Mouse (Mus musculus) urinary bladder, adult 2 months (tissue): Measurements from ENCODE around the gene Kcnt2. TPM values are rescaled to one million over a fixed set of nuclear protein-coding genes. Genes with fewer than 3 reads are reported as not detected.

Experiments used
- DNase-seq: peaks from one replicate; pipeline ENCODE4 v3.0.0; 2022; ENCODE audit warnings: low spot score
- polyA plus RNA-seq: library from polyadenylated mRNA; depleted of rRNA; stranded (reverse); fragments of >200 nt; gene quantifications from 2 replicates; pipeline ENCODE4 v1.2.3, GENCODE M21; 2012; rRNA removed

Gene Kcnt2
- polyA plus RNA-seq, 1 experiment = 1.3 TPM

DNA sequence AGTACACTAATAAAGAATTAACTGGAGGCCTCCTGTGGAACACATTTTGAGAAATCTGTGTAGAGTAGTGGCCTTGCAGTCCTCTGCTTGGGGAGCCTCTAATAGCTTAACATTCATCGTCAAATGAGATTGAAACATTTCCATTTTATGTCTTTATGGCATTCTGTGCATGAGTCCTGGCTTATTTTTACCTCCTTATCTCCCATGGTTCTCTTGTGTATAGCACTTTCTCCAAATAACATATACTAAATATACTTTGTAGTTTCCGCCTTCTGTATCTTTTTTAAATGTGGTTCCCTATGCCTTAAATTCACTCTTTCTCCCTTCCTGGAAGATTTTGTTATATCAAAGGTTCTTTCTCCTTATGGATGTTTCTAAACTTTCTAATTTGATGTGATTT is 246.3 kb downstream of the Kcnt2 start:
- no peak for DNase-seq

DNA sequence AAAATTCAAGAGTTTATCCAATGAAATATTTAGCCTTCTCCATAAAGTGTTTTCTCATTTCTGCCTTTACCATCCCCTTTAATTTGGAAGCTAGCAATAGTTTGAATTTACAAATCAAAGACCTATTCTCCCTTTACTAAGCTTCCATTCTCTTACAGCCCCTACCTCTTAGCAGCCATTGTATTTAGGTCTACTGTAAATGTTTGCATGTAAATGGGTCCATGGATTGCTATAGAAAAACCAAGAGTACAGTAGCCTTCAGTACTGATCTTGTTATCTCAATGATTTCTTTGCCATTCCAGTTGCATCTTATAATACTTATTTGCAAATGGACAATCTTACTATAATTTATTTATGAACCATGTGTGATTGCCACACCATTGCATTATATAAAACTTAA is 267.5 kb downstream of the Kcnt2 start:
- no peak for DNase-seq

DNA sequence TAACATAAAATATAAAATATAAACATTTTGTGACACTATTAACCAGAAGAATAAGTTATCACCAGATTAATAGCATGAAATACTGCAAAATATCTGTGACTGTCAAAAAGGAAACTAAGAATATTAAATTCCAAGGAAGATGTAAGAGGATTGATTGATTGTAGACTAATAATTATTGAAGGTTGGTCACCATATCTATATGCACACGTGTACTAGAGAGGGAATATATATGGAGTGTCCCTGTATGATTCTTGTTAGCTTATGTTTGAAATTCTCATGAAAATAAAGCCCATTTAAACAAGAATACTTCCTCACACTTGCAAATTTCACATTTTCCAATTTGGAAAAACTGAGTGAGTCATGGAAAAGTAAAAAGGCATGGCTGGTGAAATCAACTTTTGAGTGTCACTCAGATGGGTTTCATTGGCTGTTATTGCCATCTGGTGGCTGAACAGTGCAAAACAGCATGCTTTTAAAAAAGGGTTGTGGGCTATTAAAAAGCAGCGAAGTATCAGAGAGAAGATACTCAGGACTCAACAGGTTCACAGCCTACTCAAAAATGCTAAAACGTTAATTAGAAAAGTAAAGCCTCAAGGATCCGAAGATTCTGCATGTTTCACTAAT is 285.4 kb downstream of the Kcnt2 start:
- no peak for DNase-seq

DNA sequence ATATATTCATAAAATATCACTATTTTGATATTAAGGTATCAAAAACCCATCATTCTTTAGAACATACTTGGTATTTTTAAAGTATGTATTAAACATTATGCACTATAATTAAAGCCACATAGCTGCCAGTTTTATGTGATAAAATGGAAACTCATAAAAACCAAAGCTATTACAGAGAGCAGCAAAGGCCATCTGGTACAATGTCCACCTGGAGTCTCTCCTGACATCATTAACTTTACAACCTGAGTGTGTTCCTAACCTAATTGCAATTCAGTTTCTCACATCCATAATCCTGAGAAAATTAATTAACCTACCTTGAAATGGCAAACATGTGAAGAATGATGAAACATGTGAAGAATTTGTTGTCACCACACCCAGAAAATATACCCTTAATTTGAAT is 288.9 kb downstream of the Kcnt2 start:
- DNase-seq = no peak

DNA sequence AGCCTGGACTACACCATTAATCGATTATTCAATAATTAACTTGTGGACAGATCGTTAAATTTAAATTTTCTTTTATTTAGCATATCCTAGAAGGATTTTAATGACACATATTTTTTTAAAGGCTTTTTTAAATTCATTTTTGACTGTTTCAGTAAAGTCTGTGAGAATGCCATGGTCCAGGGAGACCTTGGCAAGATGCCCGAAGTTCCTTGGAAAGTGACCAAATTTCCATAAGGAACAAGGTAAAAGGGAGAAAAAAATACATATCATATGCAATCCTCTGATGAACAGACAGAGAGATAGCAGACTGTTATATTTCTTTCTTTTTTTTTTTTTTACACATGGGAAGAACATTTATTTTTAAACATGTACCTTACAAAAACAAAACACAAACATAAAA is 296.1 kb downstream of the Kcnt2 start:
- DNase-seq = no peak

DNA sequence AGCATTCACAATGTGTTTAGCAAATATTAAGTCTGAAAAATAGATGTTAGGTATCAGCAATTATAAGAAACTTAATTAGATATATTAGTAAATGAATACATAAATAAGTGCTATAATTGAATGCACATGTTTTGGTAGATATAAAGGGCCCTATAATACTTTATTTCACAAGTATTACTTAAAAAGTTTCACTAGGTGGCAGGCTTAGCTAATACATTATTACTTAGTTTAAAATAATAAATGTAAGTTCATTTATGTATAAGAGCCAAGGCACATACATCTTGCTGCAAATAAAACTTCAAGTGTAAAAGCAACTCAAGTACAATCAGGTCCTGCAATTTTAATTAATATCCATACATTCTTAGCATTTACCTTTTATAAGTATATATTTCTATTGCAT is 302.8 kb downstream of the Kcnt2 start:
- DNase-seq = no peak

DNA sequence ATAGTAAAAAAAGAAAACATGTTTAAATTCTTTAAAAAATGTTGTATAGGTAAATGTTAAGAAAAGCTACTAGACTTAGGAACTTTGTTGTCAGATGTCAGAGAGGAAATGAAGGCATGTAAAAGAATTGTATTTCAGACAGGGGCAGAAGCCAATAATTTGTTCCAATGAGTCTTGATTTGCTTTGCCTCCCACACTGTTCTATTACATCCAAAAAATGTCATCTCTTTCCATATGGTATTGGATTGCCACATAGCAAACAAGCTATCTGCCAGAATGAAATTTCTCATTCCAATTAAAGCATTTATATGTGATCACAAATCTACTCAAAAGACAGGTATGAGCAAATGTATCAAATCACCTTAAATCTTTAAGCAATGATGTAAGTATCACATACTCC is 314.8 kb downstream of the Kcnt2 start:
- DNase-seq = no peak

DNA sequence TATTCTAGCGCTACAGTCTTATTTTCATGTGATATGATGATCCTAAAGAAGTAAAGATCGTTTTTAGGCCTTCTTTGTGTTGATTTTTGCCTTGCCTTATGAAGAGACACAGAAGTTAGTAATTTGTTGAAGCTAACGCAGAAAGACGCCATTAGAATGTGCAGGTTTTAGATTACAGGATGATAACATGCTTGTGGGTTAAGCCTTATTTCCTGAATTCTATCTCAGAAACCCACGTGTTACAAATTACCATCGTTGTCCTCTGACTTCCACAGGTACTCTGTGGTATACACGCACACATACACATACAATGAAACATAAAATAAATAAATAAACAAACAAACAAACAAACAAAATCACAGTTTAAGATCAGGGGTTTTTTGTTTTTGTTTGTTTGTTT is 326.2 kb downstream of the Kcnt2 start:
- no peak for DNase-seq

DNA sequence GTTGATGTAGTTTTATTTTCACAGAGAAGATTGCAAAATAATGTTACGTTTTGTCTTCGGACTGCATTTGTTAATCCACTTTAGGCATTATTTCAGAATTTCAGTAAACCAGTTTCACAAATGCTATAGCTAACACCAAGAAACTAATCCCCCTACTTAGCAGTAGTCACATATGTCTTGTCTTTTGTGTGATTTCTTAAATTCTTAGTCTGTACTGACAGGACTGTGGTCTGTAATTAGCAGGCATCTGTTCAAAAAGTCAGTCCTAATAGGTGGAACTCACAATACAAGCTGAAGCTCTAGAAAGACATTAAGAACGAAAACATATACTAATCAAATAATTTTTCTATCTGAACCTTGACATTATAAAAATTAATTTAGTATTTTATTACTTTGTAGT is 332.6 kb downstream of the Kcnt2 start:
- no peak for DNase-seq

DNA sequence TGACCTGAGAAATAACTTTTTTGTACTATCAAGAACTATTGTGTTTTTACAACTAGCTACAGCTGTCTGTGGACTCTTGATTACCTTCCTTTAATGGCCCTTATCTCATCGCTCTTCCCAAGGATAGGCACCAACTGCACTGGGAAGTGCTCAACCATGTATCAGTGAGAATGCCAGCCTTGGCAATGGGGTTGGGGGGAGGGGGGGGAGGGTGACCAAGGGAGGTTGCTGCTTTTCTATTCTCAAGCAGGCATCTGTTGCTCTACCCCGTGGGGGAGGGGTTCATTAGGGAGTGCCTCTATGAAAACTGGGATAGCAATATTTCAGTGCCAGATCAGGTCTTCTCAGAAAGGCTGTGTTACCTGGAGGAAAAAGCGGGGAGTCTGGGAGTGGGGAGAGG is 342.3 kb downstream of the Kcnt2 start:
- DNase-seq = no peak

DNA sequence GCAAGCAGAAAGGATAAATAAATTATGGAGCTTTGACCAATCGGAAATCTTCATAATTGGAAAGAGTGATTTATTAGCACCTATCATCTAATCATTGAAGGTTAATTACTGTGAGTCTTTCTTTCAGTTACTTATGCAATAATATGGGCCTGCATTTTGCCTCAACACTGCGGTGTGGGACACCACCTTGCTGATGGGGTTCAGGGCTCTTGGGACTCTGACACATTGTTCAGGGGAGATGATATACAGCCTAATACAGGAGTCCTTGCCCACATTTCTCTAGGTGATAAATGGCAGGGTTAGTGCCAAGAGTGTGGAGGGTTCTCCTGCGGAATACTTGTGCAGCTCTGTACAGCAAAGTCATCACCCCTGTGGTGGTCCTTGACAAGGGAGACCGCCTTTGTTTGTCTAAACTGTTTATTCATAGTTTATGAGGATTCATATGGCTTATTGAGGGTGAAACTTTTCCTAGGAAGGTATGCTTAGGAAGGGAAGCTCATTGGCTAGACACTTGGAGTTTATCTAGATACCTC is 362.9 kb downstream of the Kcnt2 start:
- DNase-seq = no peak

DNA sequence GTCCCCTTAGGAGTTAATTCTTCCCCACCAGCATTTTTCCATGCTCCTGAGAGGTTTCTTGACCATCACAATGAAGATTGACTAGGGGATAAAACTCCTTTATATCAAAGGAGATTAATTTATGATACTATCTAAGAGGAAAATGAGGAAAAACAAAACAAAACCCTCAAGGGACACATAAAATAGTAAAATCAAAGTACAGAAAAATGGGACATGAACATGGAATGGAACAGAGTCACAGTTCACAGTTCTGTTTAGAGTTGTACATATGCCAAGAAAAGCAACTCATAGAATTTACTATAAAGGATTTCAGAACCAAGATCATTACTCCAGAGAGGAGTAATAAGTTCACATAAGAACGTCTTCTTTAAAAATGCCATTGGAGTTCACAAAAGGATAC is 367.1 kb downstream of the Kcnt2 start:
- no peak for DNase-seq

DNA sequence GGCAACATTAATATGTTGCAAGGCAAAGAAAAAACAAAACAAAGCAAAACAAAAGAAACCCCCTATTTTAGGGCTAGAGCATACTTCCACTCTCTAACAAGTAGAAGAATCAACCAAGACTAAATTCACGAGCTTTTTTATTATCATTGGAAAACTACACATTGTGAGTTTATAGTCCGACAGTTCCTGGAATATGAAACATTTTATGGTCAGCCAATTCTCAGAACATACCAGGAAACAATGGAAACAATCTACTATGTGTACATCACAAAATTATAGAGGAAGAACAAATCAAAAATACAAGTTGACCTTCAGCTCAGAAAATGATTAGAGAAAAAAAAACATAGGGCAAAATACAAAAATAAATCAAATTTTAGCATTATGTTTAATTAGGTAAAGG is 368.9 kb downstream of the Kcnt2 start:
- DNase-seq = no peak

DNA sequence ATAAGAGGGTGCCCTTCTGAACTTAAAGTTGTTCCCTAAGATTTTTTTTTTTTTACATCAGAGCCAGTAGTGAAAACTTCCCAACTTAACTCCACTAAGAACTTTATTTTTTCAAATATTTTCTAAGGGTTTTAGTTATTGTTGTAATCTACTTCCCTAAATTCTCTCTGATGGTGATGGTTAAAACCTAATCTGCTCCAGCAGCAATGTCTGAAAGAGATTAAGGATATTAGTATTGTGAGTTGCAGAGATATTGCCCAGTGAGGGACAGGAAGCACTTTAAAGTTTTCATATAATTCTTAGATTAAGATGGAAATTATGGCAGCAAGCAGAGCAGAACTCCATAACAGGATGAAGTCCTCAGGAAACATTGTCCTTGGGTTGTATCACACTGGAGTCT is 372.2 kb downstream of the Kcnt2 start:
- no peak for DNase-seq

DNA sequence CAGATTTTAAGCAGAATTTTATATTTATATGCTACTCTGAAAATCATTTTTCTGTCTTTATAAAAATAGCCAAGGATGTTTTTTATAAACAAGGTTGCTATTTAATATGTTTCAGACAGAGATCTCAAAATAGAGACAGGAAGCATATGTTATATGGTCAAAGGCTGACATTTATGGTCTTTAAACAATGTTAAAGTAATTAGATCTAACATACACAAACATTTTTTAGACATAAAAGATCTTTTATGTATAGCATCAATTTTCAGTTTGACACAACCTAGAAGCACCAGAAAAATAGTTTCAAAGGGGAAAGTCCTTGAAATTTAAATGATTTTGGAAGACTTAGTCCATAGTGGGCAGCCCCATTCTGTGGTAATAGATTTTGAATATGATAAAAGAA is 379.0 kb downstream of the Kcnt2 start:
- DNase-seq = no peak

DNA sequence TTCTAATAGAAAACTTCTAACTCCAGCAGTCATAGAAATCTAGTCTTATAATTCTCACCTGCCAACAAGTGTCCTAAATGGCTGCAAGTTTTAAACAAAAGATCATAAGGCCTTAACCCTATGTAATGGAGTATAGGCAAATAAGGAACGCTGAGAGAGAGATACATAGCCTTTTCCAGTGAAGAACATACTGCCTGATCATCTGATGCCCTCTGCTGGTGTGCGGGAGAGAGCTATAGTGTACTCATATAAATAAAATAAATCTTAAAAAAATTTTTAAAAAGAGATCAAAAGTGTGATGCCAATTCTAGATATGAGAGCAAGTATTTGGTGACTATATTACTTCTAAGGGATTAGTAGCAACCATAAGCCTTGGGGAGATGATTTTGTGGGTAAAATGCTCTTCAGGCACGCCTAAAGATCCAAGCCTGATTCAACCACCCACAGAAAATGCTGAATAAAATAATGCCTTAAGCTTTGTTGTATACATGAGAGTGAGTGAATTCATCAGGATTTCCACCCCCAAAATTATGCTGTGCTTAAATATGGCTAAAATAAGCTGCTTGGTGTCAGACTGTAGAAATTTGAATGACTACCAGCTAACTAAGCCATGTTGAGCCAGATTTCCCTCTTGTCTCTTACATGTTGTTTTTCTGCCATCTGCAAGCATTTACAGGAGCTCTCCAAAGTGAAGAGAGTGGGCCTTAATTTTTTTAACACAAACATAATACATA is 413.8 kb downstream of the Kcnt2 start:
- no peak for DNase-seq

DNA sequence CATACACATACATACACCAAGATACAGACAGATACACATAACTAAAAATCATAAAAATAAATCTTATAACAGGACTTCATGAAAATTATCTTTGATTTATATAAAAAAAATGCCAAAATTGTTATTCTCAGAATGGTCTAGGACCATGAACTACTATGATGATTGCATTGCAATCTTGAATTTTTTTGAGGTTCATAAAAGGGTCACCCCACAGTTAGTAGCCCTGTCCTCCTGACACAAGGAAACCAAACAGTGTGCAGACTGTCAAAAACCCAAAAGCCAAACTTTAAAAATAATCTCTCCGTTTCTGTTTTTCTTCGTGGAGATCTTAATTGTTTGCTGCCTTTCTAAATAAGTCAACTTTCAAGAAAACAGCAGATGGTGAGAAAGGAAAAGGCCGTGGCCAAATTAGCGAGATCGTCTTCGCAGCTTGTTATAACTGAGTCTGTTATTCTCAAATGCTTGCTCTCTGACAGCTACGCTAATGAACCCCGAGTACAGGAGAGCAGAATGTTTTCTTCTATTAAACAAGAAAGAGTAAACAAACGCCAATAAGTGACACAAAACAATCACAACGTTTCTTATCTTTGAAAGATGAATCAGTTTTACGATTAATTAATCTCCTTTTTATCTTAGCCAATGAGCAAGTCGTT is 414.9 kb downstream of the Kcnt2 start:
- no peak for DNase-seq

DNA sequence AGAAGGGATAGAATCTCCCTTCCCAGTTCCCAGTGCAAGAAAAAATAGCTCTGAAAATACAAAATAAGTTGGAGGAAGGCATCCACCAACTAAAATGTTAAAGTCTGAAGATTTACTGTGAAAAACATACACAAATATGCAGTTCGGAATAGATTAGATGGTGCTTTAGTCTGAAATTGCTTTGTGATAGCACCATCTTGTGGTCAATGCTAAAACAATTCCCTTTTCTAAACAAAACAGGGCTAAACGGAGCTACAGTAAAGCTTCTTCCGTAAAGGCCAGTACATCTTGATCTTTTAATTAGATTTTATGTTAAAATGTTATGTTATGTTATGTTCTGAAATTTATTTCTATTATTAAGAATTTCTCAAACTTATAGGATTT is 415.4 kb downstream of the Kcnt2 start:
- no peak for DNase-seq

Other genes with a start within 250 kb of the Kcnt2 start
- gene Cfh, start 62.4 kb upstream of the Kcnt2 start, polyA plus RNA-seq = 75.5 and 86.2 TPM in 2 replicates